Mouse (Mus musculus) lung, adult 2 months (tissue): ENCODE measurements at regions not wholly inside any gene's neighbourhood (a gene's known extent, or its start where the extent isn't known, plus 50 kb on each side); places are given as distances from the start of the nearest gene placed in this dataset.
"Not testable (repeated sequence)": the region's sequence is repeated elsewhere in the genome, so short reads cannot be mapped to it uniquely, and the experiment has no call there.

Experiments used
- DNase-seq: peaks from one replicate; pipeline ENCODE4 v3.0.0; 2022
- H3K4me1 ChIP-seq: fragments of 200-500 bp; 2 replicates; pipeline ENCODE4 v1.6.1; 2011; ENCODE audit warnings: low read length; ENCODE audit not compliant: control insufficient read depth, insufficient read depth
- H3K4me3 ChIP-seq: fragments of 200-500 bp; replicated peaks from 2 replicates; pipeline ENCODE3; 2011; ENCODE audit warnings: low read depth, mild to moderate bottlenecking, control low read depth, low read length; ENCODE audit errors: extremely low read depth
- CTCF ChIP-seq: fragments of 200-500 bp; IDR thresholded peaks from 2 replicates; pipeline ENCODE4 v1.5.1; 2011; ENCODE audit warnings: mild to moderate bottlenecking, low read length, control low read depth; ENCODE audit not compliant: insufficient read depth
- POLR2A ChIP-seq: fragments of 200-500 bp; IDR thresholded peaks from 2 replicates; pipeline ENCODE4 v1.6.1; 2011; ENCODE audit warnings: low read depth, mild to moderate bottlenecking, control low read depth, low read length, borderline replicate concordance; ENCODE audit errors: extremely low read depth
- WGBS: fragments of 180-500 bp; shearing (Covaris S2); methylation state at CpG from one replicate; pipeline ENCODE4 v1.1.7; 2018; 5-methylcytosine and 5-hydroxymethylcytosine counted together

- no peak for DNase-seq
- Histone ChIP-seq H3K4me3 (no peak overlapping the region), H3K4me1 (no peaks in the 10 kb centered on the region)
- TF ChIP-seq POLR2A (no peak), CTCF (no peak)
- WGBS, result 74% methylated on average over 7 of the region's 7 CpGs
These were observed 170.1 kb downstream of the Ifng start for GRCm38 (mm10) chr10:118610868-118611461.

DNA sequence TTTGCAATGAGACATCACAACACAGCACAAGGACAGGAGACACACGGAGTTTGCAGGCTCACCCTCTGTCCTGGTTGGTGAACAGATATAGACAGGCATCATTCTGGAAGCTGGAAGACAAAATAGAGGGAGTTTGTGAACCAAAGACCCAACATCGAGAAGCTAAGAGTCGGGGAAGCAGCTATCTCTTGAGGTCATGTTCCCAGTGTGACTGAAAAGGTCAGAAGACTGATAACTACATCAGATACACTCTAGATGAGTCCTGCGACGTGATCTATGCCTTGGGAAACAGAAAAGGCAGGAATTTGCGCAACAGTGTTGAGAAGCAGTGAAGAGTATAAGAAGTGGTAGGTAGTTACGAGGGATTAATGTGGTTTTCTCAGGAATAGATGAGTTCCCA is 171.2 kb downstream of the Ifng start:
- no peak for DNase-seq
- no peak for TF ChIP-seq POLR2A
- WGBS, result 80% methylated on average over 7 of the region's 7 CpGs
- no peaks in the 10 kb centered on the region for H3K4me1 ChIP-seq
- no peak overlapping the region for H3K4me3 ChIP-seq

DNA sequence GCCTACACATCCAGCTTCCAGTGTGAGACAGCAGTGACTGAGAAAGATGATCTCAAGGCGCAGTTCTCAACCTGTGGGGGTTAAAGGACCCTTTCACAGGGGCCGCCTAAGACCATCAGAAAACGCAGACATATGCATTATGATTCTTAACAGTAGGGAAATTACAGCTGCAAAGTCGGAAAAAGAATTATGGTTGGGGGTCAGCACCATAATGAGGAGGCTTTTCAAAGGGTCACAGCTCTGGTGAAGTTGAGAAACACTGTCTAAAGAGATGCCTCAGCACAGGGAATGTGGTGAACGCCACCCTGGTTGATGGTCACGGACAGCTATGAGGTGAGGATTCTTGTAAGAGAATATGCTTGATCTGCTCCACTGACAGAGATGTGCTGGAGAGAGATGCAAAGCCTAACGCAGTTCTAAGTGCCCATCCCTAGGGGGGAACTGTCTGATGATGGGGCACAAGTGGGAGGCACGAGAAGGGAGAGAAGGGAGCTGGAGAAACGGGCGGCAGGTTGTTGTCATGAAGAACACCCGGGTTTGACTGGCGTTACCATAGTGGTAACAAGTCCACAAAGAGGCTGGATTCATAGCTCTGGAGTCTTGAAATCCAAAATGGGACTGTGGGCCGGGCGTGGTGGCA is 172.3 kb downstream of the Ifng start:
- H3K4me3 ChIP-seq, result no peak overlapping the region
- no peak for DNase-seq
- TF ChIP-seq POLR2A, result no peak
- TF ChIP-seq CTCF, result no peak
- no peaks in the 10 kb centered on the region for H3K4me1 ChIP-seq
- 88% methylated on average over 14 of the region's 14 CpGs for WGBS

GRCm38 (mm10) chr10:118614251-118614865 is 173.5 kb downstream of the Ifng start:
- 86% methylated on average over 6 of the region's 6 CpGs for whole genome bisulfite sequencing

GRCm38 (mm10) chr10:118615131-118616020 is 174.5 kb downstream of the Ifng start:
- Histone ChIP-seq H3K4me1 (no peaks in the 10 kb centered on the region), H3K4me3 (no peak overlapping the region)
- no peak for DNase-seq
- TF ChIP-seq POLR2A, result no peak
- no peak for TF ChIP-seq CTCF
- 74% methylated on average over 10 of the region's 10 CpGs for WGBS

More at GRCm38 (mm10) chr10:118614251-118614865, 173.5 kb downstream of the Ifng start:
- Histone ChIP-seq H3K4me3 (no peak overlapping the region), H3K4me1 (no peaks in the 10 kb centered on the region)
- DNase-seq, result no peak
- no peak for TF ChIP-seq CTCF

GRCm38 (mm10) chr10:118616031-118616615 is 175.3 kb downstream of the Ifng start:
- no peak for DNase-seq
- 75% methylated on average over 5 of the region's 5 CpGs for WGBS

DNA sequence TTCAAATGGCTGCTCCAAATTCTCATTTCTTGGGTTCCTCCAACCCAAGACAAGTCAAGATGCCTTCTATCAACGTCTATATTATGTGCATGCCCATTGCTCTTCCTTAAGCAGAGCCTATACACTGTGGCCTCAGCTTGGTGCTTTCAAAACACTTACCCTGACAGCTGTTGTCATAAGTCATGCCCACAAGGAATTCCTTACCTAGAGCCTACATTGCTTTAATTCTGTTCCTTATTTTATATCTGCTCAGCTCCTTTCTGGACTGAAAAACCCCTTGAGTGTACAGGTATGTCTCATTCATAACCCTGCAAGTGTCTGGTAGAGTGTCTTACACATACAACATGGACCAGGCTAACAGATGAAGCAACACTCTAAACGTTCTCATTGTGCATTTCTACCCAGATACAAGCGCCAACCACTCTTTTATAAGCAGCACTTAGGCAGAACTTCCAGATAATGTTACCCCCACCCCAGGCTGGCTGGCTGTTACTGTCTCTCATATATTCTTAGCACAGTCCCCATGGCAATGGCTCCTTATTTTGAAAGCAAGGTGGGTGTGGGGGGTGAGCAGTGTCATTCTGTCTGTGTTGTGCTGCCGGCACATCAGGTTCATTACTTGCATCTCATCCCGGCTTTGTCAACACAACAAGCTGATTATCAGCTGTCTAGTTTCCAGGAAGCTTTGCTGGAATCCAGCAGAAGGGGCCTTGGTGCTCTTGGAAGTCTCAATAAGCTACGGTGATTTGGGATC is 176.6 kb downstream of the Ifng start:
- 77% methylated on average over 6 of the region's 6 CpGs for WGBS
- TF ChIP-seq POLR2A (no peak), CTCF (no peak)
- Histone ChIP-seq H3K4me3 (no peak overlapping the region), H3K4me1 (no peaks in the 10 kb centered on the region)
- no peak for DNase-seq

More at GRCm38 (mm10) chr10:118616031-118616615, 175.3 kb downstream of the Ifng start:
- H3K4me1 ChIP-seq, result no peaks in the 10 kb centered on the region
- no peak overlapping the region for H3K4me3 ChIP-seq
- TF ChIP-seq POLR2A, result no peak
- TF ChIP-seq CTCF, result no peak

DNA sequence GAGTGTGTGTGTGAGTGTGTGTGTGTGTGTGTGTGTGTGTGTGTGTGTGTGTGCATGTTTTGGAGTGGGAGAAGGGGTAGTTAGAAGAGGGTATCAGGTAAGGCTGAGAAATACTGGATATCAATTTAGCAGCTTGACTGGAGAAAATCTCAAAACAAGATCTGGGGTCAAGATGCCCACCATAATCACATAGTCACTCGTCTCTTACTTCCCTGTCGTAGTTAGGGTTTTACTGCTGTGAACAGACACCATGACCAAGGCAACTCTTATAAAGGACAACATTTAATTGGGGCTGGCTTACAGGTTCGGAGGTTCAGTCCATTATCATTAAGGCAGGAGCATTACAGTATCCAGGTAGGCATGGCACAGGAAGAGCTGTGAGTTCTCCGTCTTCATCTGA is 177.4 kb downstream of the Ifng start:
- 91% methylated on average over 4 of the region's 4 CpGs for WGBS

More for the DNA sequence above, 177.4 kb downstream of the Ifng start:
- DNase-seq, H3K4me3 ChIP-seq, H3K4me1 ChIP-seq: not testable (repeated sequence)
